Mouse (Mus musculus): ENCODE data around the gene Dcst2. TPM values are rescaled to one million over a fixed set of nuclear protein-coding genes. Genes with fewer than 3 reads are reported as not detected.

The Dcst2 gene
- total RNA-seq, 1 experiment, result not detected

DNA sequence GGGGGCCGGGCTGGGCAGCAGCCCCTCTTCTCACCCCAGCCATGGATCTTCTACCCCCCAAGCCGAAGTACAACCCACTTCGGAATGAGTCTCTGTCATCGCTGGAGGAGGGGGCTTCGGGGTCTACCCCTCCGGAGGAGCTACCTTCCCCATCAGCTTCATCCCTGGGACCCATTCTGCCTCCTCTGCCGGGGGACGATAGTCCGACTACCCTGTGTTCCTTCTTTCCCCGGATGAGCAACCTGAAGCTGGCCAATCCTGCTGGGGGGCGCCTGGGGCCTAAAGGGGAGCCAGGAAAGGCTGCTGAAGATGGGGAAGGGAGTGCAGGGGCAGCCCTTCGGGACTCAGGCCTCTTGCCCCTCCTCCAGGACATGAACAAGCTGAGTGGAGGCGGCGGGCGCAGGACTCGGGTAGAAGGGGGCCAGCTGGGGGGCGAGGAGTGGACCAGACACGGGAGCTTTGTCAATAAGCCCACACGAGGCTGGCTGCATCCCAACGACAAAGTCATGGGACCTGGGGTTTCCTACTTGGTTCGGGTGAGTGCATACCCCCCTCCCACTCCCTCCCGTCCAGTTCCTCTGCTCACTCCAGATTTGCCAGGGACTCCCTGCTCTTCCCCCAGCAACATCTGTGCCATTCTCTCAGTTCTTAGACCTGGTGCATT, 60.2 kb downstream of the Dcst2 start:
- TF ChIP-seq ZNF384 (IDR thresholded peaks at IDR 0.05; ENCODE audit: low read depth, low read length) (no peak), HCFC1 (IDR thresholded peaks at IDR 0.05; ENCODE audit: borderline replicate concordance, insufficient read depth, low read length) (no peak), ZC3H11A (IDR thresholded peaks at IDR 0.05; ENCODE audit: borderline replicate concordance, low read depth, low read length) (no peak), MAFK (IDR thresholded peaks at IDR 0.05; ENCODE audit: insufficient read depth, low read depth, low read length) (no peak), CHD2 (IDR thresholded peaks at IDR 0.05; ENCODE audit: low read depth, low read length) (no peak)
- in situ Hi-C loops (cut with MboI; ENCODE audit: low sequenced_read_pairs in 2 of 2, unreplicated experiment in 2 of 2), result no loop called here
- Histone ChIP-seq H3K9me3 (ENCODE audit: control insufficient read depth, insufficient read depth, low read depth, low read length) (no peaks in the 10 kb centered on the region), H3K9ac (ENCODE audit: insufficient read depth, low read depth, low read length, poor library complexity, severe bottlenecking) (peak overlapping the region; percentile 84), H3K27ac (ENCODE audit: insufficient read depth, low read depth, low read length, poor library complexity, severe bottlenecking) (peak overlapping the region; percentile 15; the same call in 1 of the 2 replicates), H3K4me1 (ENCODE audit: control insufficient read depth in 2 of 2, insufficient read depth in 2 of 2, low read length in 2 of 2, poor library complexity in 1 of 2) (peaks cover 20 to 26% of the 10 kb centered on the region in 2 experiments), H3K36me3 (ENCODE audit: control insufficient read depth, insufficient read depth, low read length, poor library complexity, severe bottlenecking) (peaks cover 25% of the 10 kb centered on the region), H3K4me3 (ENCODE audit: insufficient read depth in 1 of 2, low read depth in 1 of 2, low read length in 2 of 2, poor library complexity in 1 of 2, severe bottlenecking in 1 of 2) (peak overlapping the region; percentile 65 to 80)
- DNase-seq (ENCODE audit: low read depth, low spot score), result no peak

DNA sequence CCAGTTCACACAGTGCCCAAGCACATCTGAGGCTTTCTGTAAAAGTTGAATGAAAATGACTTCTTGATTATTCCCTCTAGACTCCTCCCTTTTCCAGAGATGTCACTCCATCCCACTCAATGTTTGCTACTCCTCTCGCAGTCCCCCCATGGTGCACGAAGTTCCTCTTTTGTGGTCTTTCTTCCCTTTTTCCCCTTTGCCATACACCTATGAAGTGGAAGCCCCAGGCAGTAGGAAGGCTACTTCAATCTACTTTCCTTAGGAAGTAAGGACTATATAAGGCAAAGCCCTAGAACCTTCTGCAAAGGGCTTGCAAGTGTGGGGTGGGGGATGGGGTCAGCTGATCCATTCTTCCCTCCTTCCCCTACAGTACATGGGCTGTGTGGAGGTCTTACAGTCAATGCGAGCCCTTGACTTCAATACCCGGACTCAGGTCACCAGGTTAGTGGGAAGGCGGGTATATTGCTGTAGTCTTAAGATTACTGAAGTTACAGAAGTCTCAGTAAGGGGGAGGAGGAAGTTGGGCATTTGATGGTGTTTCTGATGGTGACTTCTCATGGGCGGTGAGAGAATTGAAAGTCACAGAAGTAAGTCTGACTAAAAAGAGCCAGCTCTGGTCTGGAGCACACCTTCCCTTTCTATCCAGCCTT, 60.9 kb downstream of the Dcst2 start:
- DNase-seq (ENCODE audit: low read depth, low spot score), result no peak
- no peak for TF ChIP-seq HCFC1 (IDR thresholded peaks at IDR 0.05; ENCODE audit: borderline replicate concordance, insufficient read depth, low read length)
- TF ChIP-seq MAFK (IDR thresholded peaks at IDR 0.05; ENCODE audit: insufficient read depth, low read depth, low read length), result no peak
- no peak for TF ChIP-seq CHD2 (IDR thresholded peaks at IDR 0.05; ENCODE audit: low read depth, low read length)
- TF ChIP-seq ZNF384 (IDR thresholded peaks at IDR 0.05; ENCODE audit: low read depth, low read length), result no peak
- TF ChIP-seq ZC3H11A (IDR thresholded peaks at IDR 0.05; ENCODE audit: borderline replicate concordance, low read depth, low read length), result no peak
- peaks cover 31% of the 10 kb centered on the region for H3K36me3 ChIP-seq (ENCODE audit: control insufficient read depth, insufficient read depth, low read length, poor library complexity, severe bottlenecking)
- H3K27ac ChIP-seq (ENCODE audit: insufficient read depth, low read depth, low read length, poor library complexity, severe bottlenecking), result no peak overlapping the region
- H3K4me1 ChIP-seq (ENCODE audit: control insufficient read depth in 2 of 2, insufficient read depth in 2 of 2, low read length in 2 of 2, poor library complexity in 1 of 2), result peaks cover 18 to 26% of the 10 kb centered on the region in 2 experiments
- no peak overlapping the region; the same call in 1 of the 2 replicates for H3K9ac ChIP-seq (ENCODE audit: insufficient read depth, low read depth, low read length, poor library complexity, severe bottlenecking)
- in situ Hi-C loops (cut with MboI; ENCODE audit: low sequenced_read_pairs in 2 of 2, unreplicated experiment in 2 of 2), result no loop called here
- H3K4me3 ChIP-seq (ENCODE audit: insufficient read depth in 1 of 2, low read depth in 1 of 2, low read length in 2 of 2, poor library complexity in 1 of 2, severe bottlenecking in 1 of 2), result peak overlapping the region; percentile 65 to 80; a peak in 3 of 4 replicates
- no peaks in the 10 kb centered on the region for H3K9me3 ChIP-seq (ENCODE audit: control insufficient read depth, insufficient read depth, low read depth, low read length)

DNA sequence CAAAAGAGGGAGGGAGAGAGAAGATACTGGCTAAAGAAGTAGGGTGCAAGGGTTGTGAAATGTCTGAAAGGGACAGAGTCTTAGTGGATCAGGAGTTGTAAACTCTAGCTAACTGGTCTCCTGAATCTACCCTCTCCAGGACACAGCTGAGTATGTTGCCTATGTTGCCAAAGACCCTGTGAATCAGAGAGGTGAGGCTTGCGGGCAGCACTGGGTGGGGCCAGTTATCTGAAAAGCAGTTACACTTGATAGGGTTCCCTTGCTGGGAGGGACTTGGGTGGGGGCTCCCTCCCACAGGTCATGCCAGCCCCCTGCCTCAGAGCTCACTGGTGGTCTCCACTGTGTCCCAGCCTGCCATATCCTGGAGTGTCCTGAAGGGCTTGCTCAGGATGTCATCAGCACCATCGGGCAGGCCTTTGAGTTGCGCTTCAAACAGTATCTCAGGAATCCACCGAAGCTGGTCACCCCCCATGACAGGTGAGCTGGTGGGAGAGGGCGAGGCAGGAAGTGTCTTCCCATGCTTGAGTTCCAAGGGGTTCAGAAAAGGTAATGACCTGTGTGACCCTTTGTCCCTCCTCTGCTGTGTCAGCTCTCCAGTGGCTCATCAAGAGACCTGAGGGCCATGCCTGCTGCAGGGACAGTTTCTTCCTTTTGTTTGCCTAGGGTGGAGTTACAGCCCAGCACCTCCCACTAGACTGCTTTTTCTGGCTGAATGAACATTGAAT, 62.8 kb downstream of the Dcst2 start:
- Histone ChIP-seq H3K36me3 (ENCODE audit: control insufficient read depth, insufficient read depth, low read length, poor library complexity, severe bottlenecking) (peaks cover 37% of the 10 kb centered on the region), H3K4me1 (ENCODE audit: control insufficient read depth in 2 of 2, insufficient read depth in 2 of 2, low read length in 2 of 2, poor library complexity in 1 of 2) (peaks cover 18 to 26% of the 10 kb centered on the region in 2 experiments), H3K9ac (ENCODE audit: insufficient read depth, low read depth, low read length, poor library complexity, severe bottlenecking) (no peak overlapping the region), H3K4me3 (ENCODE audit: insufficient read depth in 1 of 2, low read depth in 1 of 2, low read length in 2 of 2, poor library complexity in 1 of 2, severe bottlenecking in 1 of 2) (no peak overlapping the region), H3K27ac (ENCODE audit: insufficient read depth, low read depth, low read length, poor library complexity, severe bottlenecking) (no peak overlapping the region), H3K9me3 (ENCODE audit: control insufficient read depth, insufficient read depth, low read depth, low read length) (no peaks in the 10 kb centered on the region)
- in situ Hi-C loops (cut with MboI; ENCODE audit: low sequenced_read_pairs in 2 of 2, unreplicated experiment in 2 of 2), result no loop called here
- TF ChIP-seq ZC3H11A (IDR thresholded peaks at IDR 0.05; ENCODE audit: borderline replicate concordance, low read depth, low read length) (no peak), MAFK (IDR thresholded peaks at IDR 0.05; ENCODE audit: insufficient read depth, low read depth, low read length) (no peak), ZNF384 (IDR thresholded peaks at IDR 0.05; ENCODE audit: low read depth, low read length) (no peak), HCFC1 (IDR thresholded peaks at IDR 0.05; ENCODE audit: borderline replicate concordance, insufficient read depth, low read length) (no peak), CHD2 (IDR thresholded peaks at IDR 0.05; ENCODE audit: low read depth, low read length) (no peak)
- no peak for DNase-seq (ENCODE audit: low read depth, low spot score)

DNA sequence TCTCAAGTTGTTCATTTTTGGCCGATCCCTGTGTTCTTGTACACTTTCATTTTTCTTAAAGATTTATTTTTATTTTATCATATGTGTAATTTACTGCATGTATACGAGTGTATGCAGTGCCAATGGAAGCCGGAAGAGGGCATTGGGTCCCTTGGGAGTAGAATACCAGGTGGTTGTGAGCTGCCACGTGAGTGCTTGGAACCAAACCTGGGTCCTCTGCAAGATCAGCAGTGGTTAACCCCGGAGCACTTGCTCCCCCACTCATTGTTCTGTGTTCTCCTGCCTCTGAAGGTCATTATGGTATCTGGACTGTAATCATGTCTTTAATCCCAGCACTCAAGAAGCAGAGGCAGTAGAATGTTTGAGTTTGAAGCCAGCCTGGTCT, 63.4 kb downstream of the Dcst2 start:
- H3K4me1 ChIP-seq (ENCODE audit: control insufficient read depth in 2 of 2, insufficient read depth in 2 of 2, low read length in 2 of 2, poor library complexity in 1 of 2), result peaks cover 18 to 26% of the 10 kb centered on the region in 2 experiments
- no peak overlapping the region for H3K4me3 ChIP-seq (ENCODE audit: insufficient read depth in 1 of 2, low read depth in 1 of 2, low read length in 2 of 2, poor library complexity in 1 of 2, severe bottlenecking in 1 of 2)
- H3K27ac ChIP-seq (ENCODE audit: insufficient read depth, low read depth, low read length, poor library complexity, severe bottlenecking), result no peak overlapping the region
- TF ChIP-seq CHD2 (IDR thresholded peaks at IDR 0.05; ENCODE audit: low read depth, low read length), result no peak
- TF ChIP-seq ZC3H11A (IDR thresholded peaks at IDR 0.05; ENCODE audit: borderline replicate concordance, low read depth, low read length), result no peak
- TF ChIP-seq ZNF384 (IDR thresholded peaks at IDR 0.05; ENCODE audit: low read depth, low read length), result no peak
- TF ChIP-seq HCFC1 (IDR thresholded peaks at IDR 0.05; ENCODE audit: borderline replicate concordance, insufficient read depth, low read length), result no peak
- TF ChIP-seq MAFK (IDR thresholded peaks at IDR 0.05; ENCODE audit: insufficient read depth, low read depth, low read length), result no peak
- H3K9me3 ChIP-seq (ENCODE audit: control insufficient read depth, insufficient read depth, low read depth, low read length), result no peaks in the 10 kb centered on the region
- peaks cover 37% of the 10 kb centered on the region for H3K36me3 ChIP-seq (ENCODE audit: control insufficient read depth, insufficient read depth, low read length, poor library complexity, severe bottlenecking)
- H3K9ac ChIP-seq (ENCODE audit: insufficient read depth, low read depth, low read length, poor library complexity, severe bottlenecking), result no peak overlapping the region
- no peak for DNase-seq (ENCODE audit: low read depth, low spot score)
- in situ Hi-C loops (cut with MboI; ENCODE audit: low sequenced_read_pairs in 2 of 2, unreplicated experiment in 2 of 2), result no loop called here

Data from ES-E14 (cell line).